Mouse (Mus musculus) left cerebral cortex, postnatal 25 days (tissue): ENCODE measurements at regions not wholly inside any gene's neighbourhood (a gene's known extent, or its start where the extent isn't known, plus 50 kb on each side); places are given as distances from the start of the nearest gene placed in this dataset.

Experiments
- DNase-seq, 2 experiments: peaks; one replicate each; pipeline ENCODE4 v3.0.0; 2022; ENCODE audit warnings: low spot score in 2 of 2, mixed read lengths in 1 of 2
- intact Hi-C: fragments of 180-260 bp; cut with DNase I; formaldehyde crosslinking; loops from one replicate; pipeline ENCODE4 v1.15.1; 2025

- intact Hi-C loops = no loop called here
- DNase-seq = no peak
Measured at GRCm38 (mm10) chr3:133744552-133745118, 199.7 kb upstream of the Tet2 start.

- intact Hi-C loops = no loop called here
- no peak for DNase-seq
Measured at GRCm38 (mm10) chr3:133748756-133749737, 204.1 kb upstream of the Tet2 start.

GRCm38 (mm10) chr3:133750061-133750460, 205.1 kb upstream of the Tet2 start:
- intact Hi-C loops = loop anchor here (10.0 kb wide), 1 partner anchor 485 kb away; the partner anchor contains the start of gene Cxxc4
- no peak for DNase-seq

GRCm38 (mm10) chr3:133750606-133751005, 205.7 kb upstream of the Tet2 start:
- no peak for DNase-seq
- intact Hi-C loops = loop anchor here (10.0 kb wide), 1 partner anchor 484 kb away; the partner anchor contains the start of gene Cxxc4

GRCm38 (mm10) chr3:133751011-133751410, 206.1 kb upstream of the Tet2 start:
- no peak for DNase-seq

GRCm38 (mm10) chr3:133751565-133751964, 206.6 kb upstream of the Tet2 start:
- intact Hi-C loops = loop anchor here (10.0 kb wide), 1 partner anchor 483 kb away; the partner anchor contains the start of gene Cxxc4

More at GRCm38 (mm10) chr3:133751011-133751410, 206.1 kb upstream of the Tet2 start:
- intact Hi-C loops = loop anchor here (10.0 kb wide), 1 partner anchor 484 kb away; the partner anchor contains the start of gene Cxxc4

GRCm38 (mm10) chr3:133753041-133753440, 208.1 kb upstream of the Tet2 start:
- intact Hi-C loops = loop anchor here (10.0 kb wide), 1 partner anchor 482 kb away; the partner anchor contains the start of gene Cxxc4
- no peak for DNase-seq

More at GRCm38 (mm10) chr3:133751565-133751964, 206.6 kb upstream of the Tet2 start:
- DNase-seq = peak in 1 of 2 experiments; percentile 9

- intact Hi-C loops = loop anchor here (10.0 kb wide), 1 partner anchor 481 kb away; the partner anchor contains the start of gene Cxxc4
- peak in 1 of 2 experiments; percentile 52 for DNase-seq
Measured at GRCm38 (mm10) chr3:133754006-133754910, 209.3 kb upstream of the Tet2 start.

GRCm38 (mm10) chr3:133754911-133755259, 209.9 kb upstream of the Tet2 start:
- peak; percentile 83 to 97 for DNase-seq
- intact Hi-C loops = loop anchor here (10.0 kb wide), 1 partner anchor 480 kb away; the partner anchor contains the start of gene Cxxc4

- intact Hi-C loops = loop anchor here (2.0 to 10.0 kb wide), 2 partner anchors 213 to 477 kb away; partner anchors contain the start of genes Cxxc4 and Tet2
Measured at GRCm38 (mm10) chr3:133757756-133758420, 212.9 kb upstream of the Tet2 start.

GRCm38 (mm10) chr3:133758421-133758820, 213.5 kb upstream of the Tet2 start:
- DNase-seq = peak in 1 of 2 experiments; percentile 10
- intact Hi-C loops = loop anchor here (2.0 to 10.0 kb wide), 2 partner anchors 214 to 476 kb away; partner anchors contain the start of genes Cxxc4 and Tet2

More at GRCm38 (mm10) chr3:133757756-133758420, 212.9 kb upstream of the Tet2 start:
- DNase-seq = peak; percentile 52 to 74

- DNase-seq = no peak
- intact Hi-C loops = loop anchor here (2.0 to 10.0 kb wide), 2 partner anchors 215 to 475 kb away; partner anchors contain the start of genes Cxxc4 and Tet2
Measured at GRCm38 (mm10) chr3:133759611-133760010, 214.7 kb upstream of the Tet2 start.

- intact Hi-C loops = no loop called here
- DNase-seq = no peak
Measured at GRCm38 (mm10) chr3:133760221-133760620, 215.3 kb upstream of the Tet2 start.

GRCm38 (mm10) chr3:133763721-133764120, 218.8 kb upstream of the Tet2 start:
- intact Hi-C loops = no loop called here
- DNase-seq = no peak

GRCm38 (mm10) chr3:133773490-133773889, 228.6 kb upstream of the Tet2 start:
- no peak for DNase-seq
- intact Hi-C loops = no loop called here

- intact Hi-C loops = no loop called here
- no peak for DNase-seq
Measured at GRCm38 (mm10) chr3:133774229-133774628, 229.3 kb upstream of the Tet2 start.

- no peak for DNase-seq
- intact Hi-C loops = no loop called here
Measured at GRCm38 (mm10) chr3:133776013-133776412, 231.1 kb upstream of the Tet2 start.

GRCm38 (mm10) chr3:133779161-133779789, 234.3 kb upstream of the Tet2 start:
- intact Hi-C loops = no loop called here
- DNase-seq = no peak
